Mouse (Mus musculus) T-cell, adult 2 months (primary cell): ENCODE data around the gene Vmn1r200.
"Not testable (repeated sequence)": the region's sequence is repeated elsewhere in the genome, so short reads cannot be mapped to it uniquely, and the experiment has no call there.

Experiments used
- DNase-seq: peaks from one replicate; pipeline ENCODE4 v3.0.0; 2022; ENCODE audit warnings: low spot score

The Vmn1r200 gene

GRCm38 (mm10) chr13:22390073-22390472 lies at the start of gene Vmn1r200:
Gene Vmn1r200, plus strand, starts transcription at chr13:22390373.
- DNase-seq = no peak

DNA sequence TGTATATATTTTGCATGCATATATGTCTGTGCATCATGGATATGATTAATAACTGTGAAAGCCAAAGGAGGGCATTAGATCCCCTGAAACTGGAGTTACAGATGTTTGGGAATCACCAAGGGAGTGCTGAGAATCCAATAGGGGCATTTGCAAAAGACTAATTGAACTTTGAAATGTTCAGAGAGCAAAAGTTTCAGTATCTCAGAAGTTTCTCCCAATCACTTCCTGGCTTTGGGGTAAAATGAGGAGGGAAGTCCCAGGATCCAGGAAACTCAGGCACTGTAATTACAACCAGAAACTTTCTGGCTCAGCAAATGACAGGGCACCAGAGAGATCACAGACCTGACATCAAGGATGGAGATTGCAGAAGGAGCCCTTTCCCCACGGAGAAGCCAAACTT lies 40.1 kb upstream of the Vmn1r200 start, which contains the start of gene Vmn1r198:
Gene Vmn1r198, plus strand, starts transcription at position 301 of the 400 bp plus-strand sequence.
- no peak for DNase-seq

- no peak for DNase-seq
Measured at GRCm38 (mm10) chr13:22350813-22351212, 39.4 kb upstream of the Vmn1r200 start.

DNA sequence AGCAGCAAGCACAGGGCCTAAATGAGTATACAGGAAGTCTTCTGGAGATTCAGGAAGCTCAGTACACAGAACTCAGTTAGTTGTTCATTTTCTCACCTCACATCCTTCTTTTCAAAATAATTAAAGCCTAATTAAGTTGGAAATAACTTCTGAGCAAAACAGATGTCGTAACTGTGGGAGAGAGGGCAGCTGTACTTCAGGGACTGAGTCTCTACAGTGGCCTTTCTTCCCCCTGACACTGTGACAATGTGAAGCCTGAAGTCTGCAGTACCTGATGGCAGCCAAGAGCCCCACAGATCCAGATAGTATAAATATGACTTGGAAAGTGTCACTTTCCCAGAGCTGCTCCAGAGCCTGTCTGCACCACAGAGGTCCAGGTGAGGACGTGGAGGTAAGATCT lies 10.7 kb upstream of the Vmn1r200 start, which contains the start of gene Vmn1r199:
Gene Vmn1r199, plus strand, starts transcription at position 301 of the 400 bp plus-strand sequence.
- no peak for DNase-seq

DNA sequence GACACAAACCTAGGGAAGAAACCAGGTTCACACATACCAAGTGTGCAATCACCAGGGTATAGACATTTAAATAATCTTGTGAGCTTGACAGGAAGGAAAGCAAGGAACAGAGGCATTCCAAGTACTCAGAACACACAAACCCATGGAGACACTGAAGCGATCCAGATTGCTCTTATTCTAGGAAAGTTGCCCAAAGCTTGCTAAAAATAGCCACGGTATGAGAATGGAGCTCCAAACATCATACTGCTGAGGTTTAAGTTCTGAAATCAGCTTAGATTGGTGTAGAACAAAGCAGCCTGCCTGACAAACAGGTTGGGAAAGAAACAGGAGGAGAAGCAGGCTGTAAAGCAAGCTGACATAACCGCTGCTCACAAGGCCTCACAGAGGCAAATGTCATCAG lies 9.0 kb upstream of the Vmn1r200 start:
- DNase-seq = not testable (repeated sequence)

DNA sequence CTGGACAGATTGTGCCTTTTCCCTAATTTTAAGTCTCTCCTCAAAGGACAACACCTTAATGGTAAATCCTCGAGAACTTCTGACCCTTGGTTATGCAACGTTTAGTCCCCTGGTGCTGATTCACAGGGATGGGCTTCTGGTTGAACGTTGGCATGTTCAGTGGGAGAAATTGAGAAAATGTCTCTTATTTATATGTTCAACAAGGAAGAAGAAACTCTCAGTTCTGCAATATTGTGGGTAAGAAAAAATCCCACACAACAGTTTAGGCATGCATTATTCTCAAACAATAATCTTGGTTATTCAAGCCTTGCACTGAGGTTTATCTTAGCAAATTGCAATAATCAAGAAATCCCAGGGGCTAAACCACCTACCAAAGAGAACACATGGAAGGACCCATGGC lies 6.8 kb upstream of the Vmn1r200 start:
- no peak for DNase-seq

- no peak for DNase-seq
Measured at GRCm38 (mm10) chr13:22387050-22387449, 3.1 kb upstream of the Vmn1r200 start.

- no peak for DNase-seq
Measured at GRCm38 (mm10) chr13:22402978-22403377, 12.8 kb downstream of the Vmn1r200 start.
